Mouse (Mus musculus) kidney, postnatal 0 days (tissue): ENCODE measurements around the gene Arhgap10. TPM values are rescaled to one million over a fixed set of nuclear protein-coding genes. Genes with fewer than 3 reads are reported as not detected.
A peak's percentile ranks its signal among the peaks of the same experiment; 100 is the strongest.

Source experiments
- ATAC-seq: fragments of 200-750 bp; cut with Nextera tagmentation; replicated peaks from 2 replicates; pipeline ENCODE4 v1.8.0; 2017; ENCODE audit warnings: low read depth, moderate number of reproducible peaks, moderate TSS enrichment, moderate library complexity; ENCODE audit not compliant: low FRiP score
- DNase-seq: peaks from one replicate; pipeline ENCODE4 v3.0.0-alpha.2; 2016; ENCODE audit warnings: low spot score
- H3K27ac ChIP-seq: fragments of 300-500 bp; sonication (generic); 2 replicates; pipeline ENCODE4 v1.5.1; 2014; ENCODE audit warnings: mild to moderate bottlenecking
- H3K27me3 ChIP-seq: fragments of 300-500 bp; sonication (generic); 2 replicates; pipeline ENCODE4 v1.6.1; 2014; ENCODE audit warnings: low read length, mixed read lengths; ENCODE audit not compliant: insufficient read depth
- H3K36me3 ChIP-seq: fragments of 300-500 bp; sonication (generic); 2 replicates; pipeline ENCODE4 v1.6.1; 2014; ENCODE audit warnings: low read length, mixed read lengths; ENCODE audit not compliant: insufficient read depth
- H3K4me1 ChIP-seq: fragments of 300-500 bp; sonication (generic); replicated peaks from 2 replicates; pipeline ENCODE4 v1.6.1; 2014; ENCODE audit warnings: antibody characterized with exemption, low read length, mixed read lengths; ENCODE audit not compliant: insufficient read depth
- H3K4me2 ChIP-seq: fragments of 300-500 bp; sonication (generic); 2 replicates; pipeline ENCODE4 v1.6.1; 2014; ENCODE audit warnings: mild to moderate bottlenecking, low read length, moderate library complexity, mixed read lengths
- H3K4me3 ChIP-seq: fragments of 300-500 bp; sonication (generic); replicated peaks from 2 replicates; pipeline ENCODE4 v1.5.1; 2014; ENCODE audit warnings: low read depth, low read length
- H3K9ac ChIP-seq: fragments of 300-500 bp; sonication (generic); 2 replicates; pipeline ENCODE4 v1.6.1; 2014; ENCODE audit warnings: low read depth, low read length
- H3K9me3 ChIP-seq: fragments of 300-500 bp; sonication (generic); replicated peaks from 2 replicates; pipeline ENCODE4 v1.6.1; 2016; ENCODE audit warnings: low read length, inconsistent platforms, mixed read lengths
- CTCF ChIP-seq: IDR thresholded peaks from 2 replicates; pipeline ENCODE4 v1.5.1; 2016; ENCODE audit warnings: antibody characterized with exemption, low read depth, mild to moderate bottlenecking, moderate library complexity
- WGBS: fragments of 180-500 bp; shearing (Covaris S2); extraction: QIAGEN DNeasy Blood & Tissue Kit; methylation state at CpG from one replicate; pipeline ENCODE4 v1.1.7; 2014; 5-methylcytosine and 5-hydroxymethylcytosine counted together
- polyA plus RNA-seq: library from polyadenylated mRNA; unstranded; fragments of >200 nt; fragmentation: Nextera tagmentation; extraction: Ambion mirVana; gene quantifications from 2 replicates; pipeline ENCODE4 v1.2.1, GENCODE M21; 2015

Gene Arhgap10
- polyA plus RNA-seq, 1 experiment from 2014 or later = 26.6 TPM

DNA sequence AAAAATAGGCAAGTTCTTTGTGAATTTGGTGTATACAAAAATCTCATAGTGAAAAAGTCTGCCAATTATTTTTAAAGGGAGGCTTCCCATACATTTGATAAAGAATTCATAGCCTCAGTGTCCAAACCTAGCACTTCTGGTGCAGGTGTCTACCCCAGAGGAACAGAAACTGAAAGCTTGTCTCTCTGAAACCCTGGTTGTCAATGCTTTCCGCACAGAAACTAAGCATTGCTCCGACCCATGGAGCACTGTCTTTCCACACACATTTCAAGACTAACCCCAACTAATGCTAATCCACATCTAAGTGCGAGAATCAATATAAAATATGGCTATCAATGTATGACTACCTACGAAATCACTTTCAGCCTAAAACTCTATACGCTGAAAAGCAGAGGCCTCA is 116.6 kb downstream of the Arhgap10 start:
- TF ChIP-seq CTCF = no peak
- peaks cover 33% of the 10 kb centered on the region for H3K36me3 ChIP-seq
- no peak for DNase-seq
- H3K27ac ChIP-seq = no peak overlapping the region
- ATAC-seq = no peak
- H3K4me2 ChIP-seq = no peak overlapping the region
- H3K27me3 ChIP-seq = no peaks in the 10 kb centered on the region
- H3K9me3 ChIP-seq = peaks cover 3% of the 10 kb centered on the region; the same call in 1 of the 2 replicates
- H3K9ac ChIP-seq = no peak overlapping the region
- 96% methylated on average over 5 of the region's 5 CpGs for WGBS
- no peaks in the 10 kb centered on the region for H3K4me1 ChIP-seq
- H3K4me3 ChIP-seq = no peak overlapping the region

DNA sequence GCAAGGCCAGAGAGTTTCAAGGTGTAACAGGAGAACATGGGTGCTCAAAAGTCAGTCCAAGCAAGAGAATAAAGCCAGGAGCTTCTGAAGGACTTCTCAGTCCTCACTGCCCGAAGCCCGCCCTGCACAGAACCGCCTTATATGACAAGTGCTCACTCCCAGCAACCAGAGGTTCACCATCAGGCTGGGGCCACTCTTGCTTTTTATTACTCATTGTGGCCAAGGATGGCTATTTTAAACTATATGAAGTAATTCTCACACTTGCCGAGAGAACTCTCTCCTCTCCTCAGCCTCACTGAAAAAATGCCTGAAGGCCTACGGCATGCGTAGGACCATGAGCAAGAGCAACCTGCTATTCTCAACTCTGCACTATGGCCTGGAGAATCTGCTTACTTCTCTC is 133.7 kb downstream of the Arhgap10 start:
- no peak for TF ChIP-seq CTCF
- Histone ChIP-seq H3K9ac (no peak overlapping the region), H3K36me3 (peaks cover 10% of the 10 kb centered on the region; the same call in 1 of the 2 replicates), H3K27ac (no peak overlapping the region), H3K9me3 (no peaks in the 10 kb centered on the region), H3K4me1 (no peaks in the 10 kb centered on the region), H3K4me2 (no peak overlapping the region), H3K4me3 (no peak overlapping the region), H3K27me3 (no peaks in the 10 kb centered on the region)
- DNase-seq (no peak), ATAC-seq (no peak)
- WGBS = 92% methylated on average over 6 of the region's 6 CpGs

DNA sequence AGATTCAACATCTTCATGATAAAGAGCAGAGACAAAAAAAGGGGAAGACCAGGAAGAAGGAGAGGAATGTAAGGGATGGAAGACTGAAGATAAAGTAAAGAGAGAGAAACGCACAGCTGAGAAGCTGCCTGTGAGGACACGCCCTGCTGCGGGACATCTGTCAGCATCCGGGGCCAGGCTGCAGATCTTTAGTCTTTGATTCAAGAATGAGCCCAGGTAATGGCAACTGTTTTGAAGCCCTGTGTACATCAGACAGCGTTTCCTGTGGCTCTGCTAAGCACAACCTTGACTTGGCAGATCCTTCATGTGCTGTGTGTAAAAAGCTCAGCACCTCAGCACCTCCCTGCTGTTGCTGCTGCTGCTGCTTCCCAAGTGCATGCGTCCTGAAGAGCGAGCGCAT is 134.1 kb downstream of the Arhgap10 start:
- no peak for ATAC-seq
- H3K4me1 ChIP-seq = no peaks in the 10 kb centered on the region
- H3K9me3 ChIP-seq = no peaks in the 10 kb centered on the region
- no peak overlapping the region for H3K9ac ChIP-seq
- H3K27me3 ChIP-seq = no peaks in the 10 kb centered on the region
- DNase-seq = no peak
- H3K4me3 ChIP-seq = no peak overlapping the region
- H3K4me2 ChIP-seq = no peak overlapping the region
- peaks cover 10% of the 10 kb centered on the region; the same call in 1 of the 2 replicates for H3K36me3 ChIP-seq
- no peak for TF ChIP-seq CTCF
- WGBS = 90% methylated on average over 8 of the region's 8 CpGs
- H3K27ac ChIP-seq = no peak overlapping the region

DNA sequence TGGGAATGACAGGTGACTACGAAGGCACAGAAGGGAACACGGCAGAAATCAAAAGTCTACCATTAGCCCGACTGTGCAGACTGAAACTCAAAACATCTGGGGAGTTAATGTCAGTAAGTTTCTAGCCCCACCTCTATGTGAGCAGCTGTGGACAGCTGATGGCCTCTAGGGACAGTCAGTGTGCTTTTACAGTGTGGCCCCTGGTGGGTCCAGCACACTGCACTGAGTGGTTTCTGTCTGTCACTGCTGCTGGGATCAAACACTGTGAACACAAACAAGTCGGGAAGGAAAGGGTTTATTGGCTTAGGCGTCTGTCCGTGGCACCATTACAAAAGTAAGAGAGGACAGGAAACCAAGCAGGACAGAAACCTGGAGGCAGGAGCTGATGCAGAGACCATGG is 136.9 kb downstream of the Arhgap10 start:
- Histone ChIP-seq H3K9ac (no peak overlapping the region), H3K4me1 (no peaks in the 10 kb centered on the region), H3K4me2 (no peak overlapping the region), H3K27ac (no peak overlapping the region), H3K4me3 (no peak overlapping the region), H3K36me3 (0 out of 2 replicates have a peak, but pooled peaks cover 10% of the 10 kb centered on the region), H3K9me3 (no peaks in the 10 kb centered on the region), H3K27me3 (no peaks in the 10 kb centered on the region)
- WGBS = 52% methylated on average over 6 of the region's 6 CpGs
- no peak for TF ChIP-seq CTCF
- no peak for DNase-seq
- ATAC-seq = no peak

DNA sequence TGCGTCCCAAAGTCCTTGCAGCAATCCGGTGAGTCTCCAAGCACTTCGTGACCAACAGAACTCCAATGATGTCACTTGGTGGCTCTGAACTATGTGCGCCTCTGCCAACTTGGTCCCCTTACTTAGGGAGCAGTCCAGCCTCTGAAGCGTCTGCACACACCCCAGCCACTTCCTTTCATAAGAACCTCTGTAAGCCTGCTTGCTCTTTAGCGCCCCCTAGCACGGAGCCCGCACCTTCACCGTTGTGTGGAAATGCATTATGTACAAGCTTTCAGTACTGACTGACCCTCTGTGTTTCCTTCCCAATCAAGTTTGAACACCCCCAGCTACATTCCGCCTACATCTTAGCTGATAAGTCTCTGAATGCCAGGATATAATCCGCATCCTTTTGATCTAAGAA is 138.5 kb downstream of the Arhgap10 start:
- H3K36me3 ChIP-seq = 0 out of 2 replicates have a peak, but pooled peaks cover 16% of the 10 kb centered on the region
- DNase-seq (peak; percentile 19), ATAC-seq (no peak)
- H3K9ac ChIP-seq = no peak overlapping the region
- 66% methylated on average over 11 of the region's 11 CpGs for WGBS
- H3K4me2 ChIP-seq = no peak overlapping the region
- H3K27me3 ChIP-seq = no peaks in the 10 kb centered on the region
- H3K4me3 ChIP-seq = no peak overlapping the region
- no peak overlapping the region for H3K27ac ChIP-seq
- H3K4me1 ChIP-seq = no peaks in the 10 kb centered on the region
- TF ChIP-seq CTCF = peak; percentile 52
- no peaks in the 10 kb centered on the region for H3K9me3 ChIP-seq

DNA sequence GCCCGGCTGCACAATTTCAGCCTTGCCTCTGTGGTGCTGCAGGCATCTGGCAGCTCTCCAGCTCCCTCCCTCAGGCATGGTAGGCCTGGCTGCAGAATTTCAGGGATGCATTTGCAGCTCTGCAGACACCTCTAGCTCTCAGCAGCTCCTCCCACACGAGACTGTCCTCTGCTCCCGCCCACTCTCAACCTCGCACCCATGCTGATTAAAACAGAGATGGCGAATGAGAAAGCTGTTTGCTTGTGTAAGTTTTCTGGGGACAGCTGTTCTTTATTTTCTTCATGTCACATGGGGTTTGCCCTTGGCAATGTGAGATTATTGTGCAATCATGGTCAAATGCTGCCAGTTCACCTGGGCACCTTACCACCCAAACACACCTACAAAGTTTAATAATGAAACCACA is 141.3 kb downstream of the Arhgap10 start:
- Histone ChIP-seq H3K9ac (no peak overlapping the region), H3K27ac (no peak overlapping the region), H3K4me3 (no peak overlapping the region), H3K4me1 (no peaks in the 10 kb centered on the region), H3K9me3 (no peaks in the 10 kb centered on the region), H3K36me3 (0 out of 2 replicates have a peak, but pooled peaks cover 15% of the 10 kb centered on the region), H3K27me3 (no peaks in the 10 kb centered on the region), H3K4me2 (no peak overlapping the region)
- TF ChIP-seq CTCF = no peak
- 20% methylated on average over 5 of the region's 5 CpGs for WGBS
- DNase-seq = peak; percentile 15
- ATAC-seq = no peak

DNA sequence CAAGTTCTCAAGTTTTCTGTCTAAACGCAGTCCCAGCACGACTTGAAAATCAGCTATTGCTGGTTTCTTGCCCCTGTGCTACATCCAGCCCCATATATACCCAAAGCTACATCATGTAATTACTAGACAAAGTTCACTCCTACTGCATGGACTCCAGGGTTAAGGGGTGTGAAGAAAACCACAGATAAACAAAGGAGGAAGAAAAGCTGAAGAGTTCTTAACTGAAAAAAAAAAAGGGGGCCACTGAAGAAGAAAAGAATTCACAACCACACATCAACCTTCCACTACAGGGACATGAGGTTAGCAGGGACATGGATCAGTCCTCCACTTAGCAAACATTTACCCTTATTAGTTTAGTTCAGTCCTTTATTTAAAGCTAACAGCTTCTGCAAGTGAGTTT is 141.8 kb downstream of the Arhgap10 start:
- DNase-seq = no peak
- no peaks in the 10 kb centered on the region for H3K4me1 ChIP-seq
- ATAC-seq = no peak
- no peaks in the 10 kb centered on the region for H3K9me3 ChIP-seq
- no peaks in the 10 kb centered on the region for H3K27me3 ChIP-seq
- no peak overlapping the region for H3K4me3 ChIP-seq
- 0 out of 2 replicates have a peak, but pooled peaks cover 14% of the 10 kb centered on the region for H3K36me3 ChIP-seq
- 86% methylated on average over 2 of the region's 2 CpGs for WGBS
- H3K27ac ChIP-seq = no peak overlapping the region
- no peak overlapping the region for H3K4me2 ChIP-seq
- no peak overlapping the region for H3K9ac ChIP-seq
- no peak for TF ChIP-seq CTCF
